Mouse (Mus musculus) thymus, adult 18-20 months (tissue): ENCODE measurements around the gene Cd151.
"Not testable (repeated sequence)": the region's sequence is repeated elsewhere in the genome, so short reads cannot be mapped to it uniquely, and the experiment has no call there.

Source experiments
- DNase-seq, 2 experiments: peaks; one replicate each; pipeline ENCODE4 v3.0.0; 2022; ENCODE audit warnings: mixed read lengths in 2 of 2

The Cd151 gene

DNA sequence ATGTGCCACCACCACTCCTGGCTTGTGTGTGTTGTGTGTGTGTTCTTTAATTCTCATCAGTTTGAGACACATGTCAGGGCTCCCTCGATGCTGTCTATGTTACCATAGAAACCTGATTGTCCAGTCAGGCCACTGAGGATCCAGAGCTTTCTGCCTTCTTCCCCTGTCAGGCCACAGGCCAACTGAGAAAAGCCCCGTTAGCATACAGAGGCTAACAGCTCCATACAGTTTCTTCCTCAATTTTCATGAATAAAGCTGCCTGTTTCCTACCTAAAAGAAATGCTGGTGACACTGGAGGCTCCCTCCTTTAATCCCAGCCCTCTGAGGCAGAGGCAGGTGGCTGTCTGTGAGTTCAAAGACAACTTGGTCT, 30.7 kb upstream of the Cd151 start:
- no peak for DNase-seq

DNA sequence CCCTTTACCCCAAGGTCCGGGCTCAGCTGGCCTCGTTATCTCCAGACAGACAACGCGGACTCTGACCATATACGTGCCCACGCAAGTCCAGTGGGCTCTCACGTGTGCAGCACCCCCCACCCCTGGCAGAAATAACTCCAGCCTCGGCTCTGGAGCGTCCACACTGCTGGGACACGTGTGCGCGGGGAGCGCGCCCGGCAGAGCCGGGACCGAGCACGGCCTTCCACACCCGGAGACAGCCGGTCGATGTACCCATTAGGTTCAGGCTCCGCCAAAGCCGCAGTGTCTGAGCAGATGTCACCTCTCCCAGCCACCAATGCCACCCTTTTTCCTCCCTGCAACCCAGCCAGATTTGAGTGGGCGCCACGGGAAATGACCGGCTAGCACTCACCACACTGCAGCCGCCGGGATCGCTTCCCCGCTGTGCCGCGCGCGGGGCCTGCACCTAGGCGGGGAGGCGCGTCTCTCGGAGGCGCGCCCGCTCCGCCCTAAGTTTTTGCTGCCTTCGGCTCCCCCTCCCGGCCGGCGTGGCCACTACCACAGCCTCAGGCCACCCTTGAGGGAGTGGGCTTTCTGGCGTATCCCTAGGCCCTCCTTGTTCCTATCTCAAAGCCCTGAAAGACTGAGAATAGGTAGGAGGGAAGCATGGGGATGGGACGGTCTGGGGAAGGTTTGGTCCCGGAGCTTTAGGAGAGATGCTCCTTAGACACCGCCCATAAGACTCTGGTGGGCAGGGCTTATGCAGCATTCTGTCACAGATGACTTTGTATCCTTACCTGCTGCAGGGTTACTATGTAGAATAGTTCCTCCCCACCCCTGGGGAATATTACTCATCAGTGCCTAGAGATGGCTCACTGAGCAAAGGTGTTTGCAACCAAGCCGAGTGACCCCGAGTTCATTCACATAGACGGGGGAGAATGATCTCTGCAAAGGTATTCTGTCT, 29.7 kb upstream of the Cd151 start, which contains the start of gene Slc25a22:
TSS of gene Slc25a22 (minus strand) at position 715 of the 943 bp plus-strand sequence.
- peak; percentile 73 for DNase-seq

- DNase-seq: no peak
Observed at GRCm38 (mm10) chr7:141438201-141438968, 28.8 kb upstream of the Cd151 start.

DNA sequence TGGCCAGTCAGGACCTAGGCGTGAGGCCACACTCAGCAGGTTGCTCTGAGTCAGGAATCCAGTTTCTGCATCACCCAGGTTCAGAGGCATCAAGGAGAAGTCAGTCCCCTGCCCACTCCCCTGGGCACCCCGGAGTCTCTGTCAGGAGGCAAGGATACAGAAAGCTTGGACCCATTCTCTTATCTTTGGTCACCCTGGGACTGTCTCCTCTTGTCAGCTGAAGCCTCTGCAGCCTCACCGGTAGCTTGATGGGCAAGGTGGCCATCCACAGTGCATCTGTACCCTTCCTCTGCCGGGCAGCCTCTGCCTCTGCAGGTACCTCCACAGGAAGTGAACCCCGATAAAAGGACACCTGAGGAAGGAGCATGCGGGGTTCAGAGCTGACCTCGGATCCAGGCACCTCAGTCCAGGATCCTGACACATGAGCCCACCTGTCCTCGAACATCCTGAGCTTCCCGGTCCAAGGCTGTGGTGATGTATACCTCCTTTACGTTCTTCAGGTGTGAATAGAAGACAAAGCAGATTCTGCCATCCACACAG, 28.0 kb upstream of the Cd151 start:
- no peak for DNase-seq

DNA sequence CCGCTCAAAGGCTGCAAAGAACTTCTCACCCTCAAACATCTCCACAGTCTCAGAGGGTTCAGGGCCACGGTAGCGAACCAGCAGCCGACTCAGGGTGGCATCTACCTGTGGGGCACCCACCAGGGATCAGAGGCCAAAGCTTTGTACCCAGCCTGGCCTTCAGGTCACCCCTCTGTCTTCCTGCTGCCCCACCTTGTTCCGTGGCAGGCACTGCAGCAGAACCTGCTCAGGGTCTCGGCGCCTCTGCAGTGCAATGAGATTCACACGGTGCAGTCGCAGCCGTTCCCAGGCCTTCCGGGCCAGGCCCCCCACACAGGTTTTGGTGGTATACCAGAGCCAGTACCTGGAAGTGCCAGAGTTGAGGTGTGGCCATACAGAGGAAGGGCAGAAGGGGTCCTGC, 27.4 kb upstream of the Cd151 start:
- DNase-seq: no peak

- peak in 1 of 2 experiments; percentile 31 for DNase-seq
Observed at GRCm38 (mm10) chr7:141440613-141441012, 26.6 kb upstream of the Cd151 start.

DNA sequence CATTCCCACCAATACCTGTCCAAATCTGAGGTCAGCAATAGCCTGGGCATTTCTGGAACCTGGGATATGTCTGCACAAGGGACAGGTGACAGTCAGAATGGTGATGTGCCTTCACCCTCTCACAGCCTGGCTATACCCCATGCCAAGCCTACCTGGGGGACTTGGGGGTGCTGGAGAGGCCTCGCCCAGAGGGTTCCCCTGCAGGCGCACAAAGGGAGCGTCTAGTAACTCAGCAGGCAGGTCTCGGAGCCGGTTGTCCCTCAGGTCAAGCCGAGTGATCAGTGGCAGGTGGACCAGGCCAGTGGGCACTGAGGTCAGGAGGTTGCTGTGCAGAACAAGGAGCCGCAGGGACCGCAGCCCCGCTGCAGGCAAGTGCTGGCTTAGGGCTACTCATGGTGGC, 25.7 kb upstream of the Cd151 start:
- DNase-seq: peak in 1 of 2 experiments; percentile 7

GRCm38 (mm10) chr7:141442199-141442598, 25.0 kb upstream of the Cd151 start:
- DNase-seq: no peak

DNA sequence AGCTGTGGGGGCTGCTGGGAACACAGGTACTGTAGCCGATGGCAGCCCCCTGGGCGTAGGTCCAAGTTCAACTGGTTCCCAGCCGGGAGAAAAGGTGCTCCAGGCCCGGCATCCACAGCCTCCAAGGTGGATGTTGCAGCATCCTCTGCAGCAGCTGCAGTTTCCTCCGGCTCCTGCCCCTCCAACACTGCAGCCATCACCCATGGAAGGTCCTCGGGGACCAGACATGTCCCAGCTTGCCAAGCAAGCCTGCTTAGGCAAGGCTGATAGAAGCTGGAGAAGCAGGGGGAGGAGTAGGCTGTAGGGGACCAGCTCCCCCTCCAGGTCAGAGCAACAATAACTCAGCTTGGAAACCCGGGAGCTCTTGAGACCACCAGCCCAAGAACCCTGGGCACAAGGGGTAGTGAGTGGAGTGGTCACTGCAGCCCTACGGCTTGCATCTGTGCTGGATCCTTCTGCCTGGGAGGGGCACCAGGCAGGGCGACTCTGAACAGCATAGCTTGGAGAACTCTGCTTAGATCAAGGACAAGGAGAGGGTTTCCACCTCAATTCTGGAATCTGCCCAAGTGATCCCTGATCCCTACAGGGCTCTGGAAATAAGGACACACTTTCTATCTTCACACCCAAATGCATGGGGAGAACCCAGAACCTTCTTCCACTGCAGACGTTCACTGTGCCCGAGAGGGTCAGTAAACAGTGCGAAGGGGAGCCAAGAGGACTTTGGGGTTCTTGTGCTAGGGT, 23.9 kb upstream of the Cd151 start:
- DNase-seq: peak in 1 of 2 experiments; percentile 44

DNA sequence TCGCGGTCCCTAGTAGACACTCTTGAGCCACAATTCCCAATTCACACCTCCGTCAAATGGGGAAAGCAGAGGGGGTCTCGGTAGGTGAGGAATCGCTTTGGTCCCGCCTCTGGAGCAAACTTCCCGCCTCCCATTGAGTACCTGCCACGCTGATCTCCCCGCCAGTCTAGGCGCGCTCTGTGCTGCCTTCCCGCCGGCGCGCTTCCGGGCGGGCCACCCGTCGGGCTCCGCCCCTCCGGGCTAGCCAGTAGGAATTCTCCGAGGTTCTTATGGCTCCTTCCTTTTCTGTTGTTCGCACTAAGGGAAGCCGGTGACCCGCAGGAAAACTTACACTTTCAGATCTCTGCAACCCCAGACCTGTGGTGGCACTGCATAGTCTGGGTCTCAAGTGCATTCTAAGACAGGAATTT, 23.4 kb upstream of the Cd151 start, which contains the start of gene Pidd1:
TSS of gene Pidd1 (minus strand) at position 198 of the 410 bp plus-strand sequence.
- DNase-seq: peak; percentile 59 to 61

DNA sequence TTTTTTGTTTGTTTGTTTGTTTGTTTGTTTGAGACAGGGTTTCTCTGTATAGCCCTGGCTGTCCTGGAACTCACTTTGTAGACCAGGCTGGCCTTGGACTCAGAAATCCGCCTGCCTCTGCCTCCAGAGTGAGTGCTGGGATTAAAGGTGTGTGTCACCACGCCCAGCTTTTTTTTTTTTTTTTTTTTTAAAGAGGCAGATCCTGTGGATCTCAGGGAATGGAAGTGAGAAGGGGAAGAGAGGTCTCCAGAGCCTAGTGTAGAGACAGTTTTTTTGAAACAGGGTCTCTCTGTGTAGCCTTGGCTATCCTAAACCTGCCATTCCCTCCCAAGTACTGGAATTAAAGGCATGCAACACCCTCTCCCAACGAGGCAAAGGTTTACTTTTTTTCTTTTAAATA, 20.8 kb upstream of the Cd151 start:
- not testable (repeated sequence) for DNase-seq

GRCm38 (mm10) chr7:141447110-141447991, 19.8 kb upstream of the Cd151 start, which contains the start of gene Rplp2:
Gene Rplp2, plus strand, starts transcription at chr7:141447370.
- DNase-seq: peak; percentile 87 to 91

DNA sequence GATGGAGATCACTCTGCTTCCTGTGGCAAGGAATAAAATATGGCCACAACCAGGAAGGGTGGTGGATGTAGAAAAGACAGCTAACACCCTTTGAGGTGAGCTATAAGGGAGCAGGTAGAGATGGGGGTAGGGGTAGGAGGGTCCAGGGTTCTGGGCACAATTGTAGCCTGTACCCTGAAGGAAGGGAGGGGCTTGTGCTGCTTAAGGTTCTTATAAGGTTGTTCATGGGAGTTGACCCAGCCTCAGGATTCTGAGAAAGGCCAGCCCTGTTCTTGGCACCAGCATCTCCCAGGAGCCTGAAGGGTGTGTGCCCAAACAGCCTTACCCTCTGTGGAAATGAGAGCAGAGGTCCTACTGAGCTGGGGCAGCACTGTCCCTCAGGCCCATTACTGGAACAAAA, 15.3 kb upstream of the Cd151 start:
- DNase-seq: no peak

DNA sequence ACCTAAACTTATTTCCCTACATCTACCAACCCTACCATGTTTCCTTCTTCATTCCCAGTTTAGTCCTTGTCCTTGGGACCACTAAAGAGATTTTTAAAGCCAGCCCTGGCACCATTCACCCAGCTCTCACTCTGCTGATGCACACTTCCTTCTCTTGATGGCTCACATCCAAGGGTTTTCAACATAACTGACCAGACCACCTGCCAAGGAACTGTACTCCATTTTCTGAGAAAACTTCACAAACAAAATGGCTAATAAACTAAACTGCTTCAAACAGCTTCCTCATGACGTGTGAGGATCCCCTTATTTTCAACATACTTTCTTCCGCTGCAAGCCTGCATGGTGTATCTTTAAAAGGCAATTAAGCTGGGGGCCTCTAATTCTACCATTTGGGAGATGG, 13.6 kb upstream of the Cd151 start:
- no peak for DNase-seq

GRCm38 (mm10) chr7:141454967-141455551, 12.1 kb upstream of the Cd151 start, which contains the start of gene Pnpla2:
Gene Pnpla2, plus strand, starts transcription at chr7:141455198.
- peak; percentile 89 to 93 for DNase-seq

GRCm38 (mm10) chr7:141455610-141456314, 11.4 kb upstream of the Cd151 start:
- DNase-seq: peak in 1 of 2 experiments; percentile 59

DNA sequence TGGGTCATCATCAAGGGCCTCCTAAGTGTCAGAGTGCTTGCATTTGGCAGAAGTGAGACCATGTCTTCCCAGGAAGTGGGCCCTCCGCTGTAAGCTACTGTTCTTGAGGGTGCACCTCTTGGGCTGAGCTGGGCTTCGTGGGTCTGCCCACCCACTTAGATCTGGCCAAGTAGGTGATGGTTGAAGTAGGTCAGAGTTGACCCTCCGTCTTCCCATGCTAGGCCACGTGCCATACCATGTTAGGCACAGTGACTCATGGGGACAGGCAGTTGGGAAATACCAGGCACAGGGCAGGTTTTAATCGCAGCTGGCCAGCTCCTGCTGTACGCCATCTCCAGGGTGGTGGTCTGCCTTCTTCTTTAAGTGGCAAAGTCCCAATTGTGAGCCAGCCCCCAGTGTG, 10.5 kb upstream of the Cd151 start:
- no peak for DNase-seq

GRCm38 (mm10) chr7:141457236-141457635, 10.0 kb upstream of the Cd151 start:
- no peak for DNase-seq

GRCm38 (mm10) chr7:141457986-141458660, 9.1 kb upstream of the Cd151 start:
- no peak for DNase-seq

DNA sequence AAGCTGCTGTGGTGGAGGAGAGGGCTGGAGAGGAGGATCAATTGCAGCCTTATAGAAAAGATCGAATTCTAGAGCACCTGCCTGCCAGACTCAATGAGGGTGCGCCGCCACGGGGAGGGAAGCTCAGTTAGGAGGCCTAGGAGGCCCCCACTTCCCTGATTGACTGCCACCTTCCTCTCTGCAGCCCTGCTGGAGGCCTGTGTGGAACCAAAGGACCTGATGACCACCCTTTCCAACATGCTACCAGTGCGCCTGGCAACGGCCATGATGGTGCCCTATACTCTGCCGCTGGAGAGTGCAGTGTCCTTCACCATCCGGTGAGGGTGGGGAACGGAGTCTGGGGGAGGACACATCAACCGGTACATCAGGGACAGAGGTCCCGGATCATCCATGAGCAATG, 8.5 kb upstream of the Cd151 start:
- no peak for DNase-seq
